Mouse (Mus musculus) forebrain, embryonic 12.5 days (tissue): ENCODE data around the gene Atf7. TPM values are rescaled to one million over a fixed set of nuclear protein-coding genes. Genes with fewer than 3 reads are reported as not detected.
"Not testable (repeated sequence)": the region's sequence is repeated elsewhere in the genome, so short reads cannot be mapped to it uniquely, and the experiment has no call there.

ENCODE experiments used
- ATAC-seq: fragments of 200-750 bp; cut with Nextera tagmentation; 2 replicates; pipeline ENCODE4 v1.8.0; 2017; ENCODE audit warnings: moderate TSS enrichment; ENCODE audit not compliant: low FRiP score
- H3K27ac ChIP-seq: fragments of 300-500 bp; sonication (generic); 2 replicates; pipeline ENCODE4 v1.5.1; 2016; ENCODE audit warnings: mild to moderate bottlenecking
- H3K27me3 ChIP-seq: fragments of 300-500 bp; sonication (generic); 2 replicates; pipeline ENCODE4 v1.6.1; 2016; ENCODE audit warnings: mild to moderate bottlenecking
- H3K36me3 ChIP-seq: fragments of 300-500 bp; sonication (generic); replicated peaks from 2 replicates; pipeline ENCODE4 v1.6.1; 2016; ENCODE audit warnings: mild to moderate bottlenecking
- H3K4me1 ChIP-seq: fragments of 300-500 bp; sonication (generic); 2 replicates; pipeline ENCODE4 v1.6.1; 2016
- H3K4me2 ChIP-seq: fragments of 300-500 bp; sonication (generic); 2 replicates; pipeline ENCODE4 v1.6.1; 2016; ENCODE audit warnings: mild to moderate bottlenecking, moderate library complexity
- H3K4me3 ChIP-seq: fragments of 300-500 bp; sonication (generic); replicated peaks from 2 replicates; pipeline ENCODE4 v1.5.1; 2016; ENCODE audit warnings: mild to moderate bottlenecking
- H3K9ac ChIP-seq: fragments of 300-500 bp; sonication (generic); 2 replicates; pipeline ENCODE4 v1.6.1; 2016; ENCODE audit warnings: mild to moderate bottlenecking
- H3K9me3 ChIP-seq: fragments of 300-500 bp; sonication (generic); 2 replicates; pipeline ENCODE4 v1.6.1; 2016
- WGBS: fragments of 180-500 bp; shearing (Covaris S2); methylation state at CpG from one replicate; pipeline ENCODE4 v1.1.7; 2016; 5-methylcytosine and 5-hydroxymethylcytosine counted together
- polyA plus RNA-seq: library from polyadenylated mRNA; unstranded; fragments of >200 nt; fragmentation: Nextera tagmentation; extraction: Ambion mirVana; gene quantifications from 2 replicates; pipeline ENCODE4 v1.2.1, GENCODE M21; 2016

The Atf7 gene
- polyA plus RNA-seq, result 21.6 and 22.7 TPM in 2 replicates

DNA sequence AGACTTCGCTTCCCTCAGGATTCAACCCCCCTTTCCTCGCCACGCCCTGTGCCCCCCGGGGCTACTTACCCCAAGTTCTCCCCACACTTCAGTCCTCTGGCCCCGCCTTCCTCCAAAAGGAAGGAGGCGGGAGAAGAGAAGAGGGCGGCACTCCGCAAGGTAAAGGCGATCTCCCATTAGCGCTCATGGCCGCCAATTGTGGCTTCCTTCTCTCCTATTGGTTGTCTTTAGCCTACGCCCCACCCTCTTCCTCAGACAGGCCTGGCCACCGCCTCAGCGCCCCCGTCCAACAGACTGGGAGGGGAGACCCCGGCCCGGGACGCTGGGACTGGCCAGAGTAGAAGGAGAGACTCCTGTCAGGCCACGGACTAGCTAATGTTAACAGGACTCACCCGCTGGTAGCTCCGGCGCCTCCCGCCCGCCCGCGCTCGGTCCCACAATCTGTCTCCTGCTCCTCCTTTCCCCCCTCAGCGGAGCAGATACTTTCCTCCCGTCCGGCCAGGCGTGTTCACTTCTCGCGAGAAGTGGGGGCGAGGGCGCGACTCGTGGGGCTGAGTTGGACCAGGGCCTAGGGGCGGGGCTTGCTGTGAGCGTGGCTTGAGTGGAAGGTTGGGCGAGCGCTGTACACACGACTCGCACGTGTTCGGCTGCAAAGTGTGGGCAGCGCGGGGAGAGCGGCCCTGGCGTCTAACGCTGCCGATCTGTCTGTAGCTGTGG lies at the start of gene Atf7, which contains the start of gene Gm28047:
Atf7 (minus strand) TSS at position 495 of the 717 bp plus-strand sequence.
Gm28047 (minus strand) TSS at position 98 of the 717 bp plus-strand sequence.
- H3K27me3 ChIP-seq, result 0 out of 2 replicates have a peak, but pooled peaks cover 3% of the 10 kb centered on the region
- H3K4me3 ChIP-seq, result peak within 1 kb of the TSS; percentile 64
- peaks cover 19% of the 10 kb centered on the region for H3K4me1 ChIP-seq
- peak; percentile 100 for ATAC-seq
- no peaks in the 10 kb centered on the region for H3K9me3 ChIP-seq
- peak within 1 kb of the TSS; percentile 95 for H3K27ac ChIP-seq
- H3K4me2 ChIP-seq, result peak within 1 kb of the TSS; percentile 85
- no peaks in the 10 kb centered on the region for H3K36me3 ChIP-seq
- WGBS, result under 1% methylated on average over 46 of the region's 51 CpGs
- peak within 1 kb of the TSS; percentile 73 for H3K9ac ChIP-seq

- H3K27ac ChIP-seq, result peak overlapping the region; percentile 75
- 0 out of 2 replicates have a peak overlapping the region, but pooled peaks have one; percentile 10 for H3K4me3 ChIP-seq
- ATAC-seq, result peak; percentile 63
- H3K9me3 ChIP-seq, result no peaks in the 10 kb centered on the region
- H3K4me1 ChIP-seq, result peaks cover 36% of the 10 kb centered on the region
- H3K27me3 ChIP-seq, result no peaks in the 10 kb centered on the region
- no peak overlapping the region for H3K9ac ChIP-seq
- H3K4me2 ChIP-seq, result peak overlapping the region; percentile 78
- 2% methylated on average over 10 of the region's 10 CpGs for WGBS
- peaks cover 5% of the 10 kb centered on the region; the same call in 1 of the 2 replicates for H3K36me3 ChIP-seq
These were observed 48.3 kb upstream of the Atf7 start for GRCm38 (mm10) chr15:102673548-102673947.

DNA sequence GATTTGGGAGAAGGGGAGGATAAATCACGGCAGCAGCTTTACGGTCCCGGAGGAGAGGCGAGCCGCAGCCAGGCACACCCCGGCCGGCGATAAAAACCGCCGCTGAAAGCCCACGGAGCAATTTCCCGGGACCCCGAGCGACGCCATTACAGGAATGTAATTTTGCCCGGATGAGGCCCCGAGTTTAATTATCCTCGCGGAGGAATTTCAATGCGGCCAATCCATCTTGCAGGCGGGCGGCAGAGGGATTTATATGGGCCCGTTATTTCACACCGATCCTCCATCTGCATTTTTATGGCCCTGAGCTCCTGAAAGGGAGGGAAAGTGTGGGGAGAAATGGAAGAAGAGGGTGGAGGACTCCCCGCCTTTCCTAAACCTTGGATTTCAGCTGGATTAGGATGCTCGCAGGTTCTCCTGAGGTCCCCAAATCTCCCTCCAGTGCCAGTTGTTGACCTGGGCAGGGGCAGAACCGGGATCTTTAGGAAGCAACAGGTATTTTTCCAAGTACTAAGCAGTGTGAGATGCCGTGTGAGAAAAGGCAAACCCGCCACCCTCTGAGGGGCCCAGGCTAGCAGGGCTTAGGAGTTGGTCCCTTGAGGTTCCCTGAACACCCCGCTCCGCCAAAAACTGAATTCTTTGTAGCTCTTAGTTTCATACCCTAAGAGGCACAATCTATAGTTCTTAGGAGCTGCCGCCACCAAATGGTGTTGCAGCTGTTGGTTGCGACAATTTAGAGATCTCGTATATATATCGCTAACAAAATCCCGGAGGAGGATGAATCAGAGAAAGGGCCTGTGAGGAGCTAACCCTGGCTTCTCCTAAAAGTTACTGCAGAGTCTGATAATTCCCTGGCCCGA lies 47.2 kb upstream of the Atf7 start, which contains the start of gene Atp5g2:
Atp5g2 (minus strand) TSS at position 138 of the 857 bp plus-strand sequence.
- no peak; the same call in 1 of the 2 replicates for ATAC-seq
- Histone ChIP-seq H3K36me3 (peaks cover 13% of the 10 kb centered on the region), H3K4me3 (peak within 1 kb of the TSS; percentile 47), H3K4me2 (peak within 1 kb of the TSS; percentile 78), H3K9me3 (no peaks in the 10 kb centered on the region), H3K27me3 (no peaks in the 10 kb centered on the region), H3K27ac (peak within 1 kb of the TSS; percentile 99), H3K4me1 (peaks cover 36% of the 10 kb centered on the region), H3K9ac (peak within 1 kb of the TSS; percentile 74)
- 2% methylated on average over 37 of the region's 37 CpGs for WGBS

DNA sequence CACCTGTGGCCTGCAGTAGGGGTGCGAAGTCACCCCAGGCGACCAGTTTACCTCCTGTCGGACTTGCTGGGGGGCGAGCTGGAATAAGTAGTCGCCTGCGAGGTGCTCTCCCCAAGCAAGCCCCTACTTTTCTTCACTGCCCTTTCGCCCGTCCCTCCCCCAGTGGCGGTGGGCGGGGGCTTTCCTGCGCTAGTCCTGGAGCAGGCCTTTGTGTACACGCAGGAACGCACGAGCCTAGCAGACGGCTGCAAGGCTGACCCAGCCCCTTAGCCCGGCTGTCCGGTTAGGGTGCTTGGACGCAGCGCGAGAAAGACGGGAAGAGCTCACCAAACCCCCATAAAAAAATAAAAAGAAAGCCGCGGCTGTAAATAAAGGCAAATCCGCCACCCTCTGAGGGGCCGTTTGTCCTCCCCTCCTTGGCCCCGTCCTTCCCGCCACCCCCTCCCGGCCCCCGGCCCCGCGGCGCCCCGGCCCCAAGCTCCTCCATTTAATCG lies 46.5 kb upstream of the Atf7 start:
- peaks cover 20% of the 10 kb centered on the region for H3K36me3 ChIP-seq
- peak overlapping the region; percentile 47 for H3K4me3 ChIP-seq
- peak; percentile 70 for ATAC-seq
- peak overlapping the region; percentile 74 for H3K9ac ChIP-seq
- H3K4me2 ChIP-seq, result peak overlapping the region; percentile 78
- 1% methylated on average over 34 of the region's 34 CpGs for WGBS
- no peaks in the 10 kb centered on the region for H3K27me3 ChIP-seq
- H3K9me3 ChIP-seq, result no peaks in the 10 kb centered on the region
- H3K4me1 ChIP-seq, result peaks cover 36% of the 10 kb centered on the region
- peak overlapping the region; percentile 99 for H3K27ac ChIP-seq

GRCm38 (mm10) chr15:102670767-102671575 lies 45.7 kb upstream of the Atf7 start:
- Histone ChIP-seq H3K27ac (peak overlapping the region; percentile 99), H3K27me3 (no peaks in the 10 kb centered on the region), H3K36me3 (peaks cover 28% of the 10 kb centered on the region), H3K9me3 (no peaks in the 10 kb centered on the region), H3K9ac (peak overlapping the region; percentile 96), H3K4me3 (peak overlapping the region; percentile 75), H3K4me2 (peak overlapping the region; percentile 79), H3K4me1 (peaks cover 36% of the 10 kb centered on the region)
- WGBS, result under 1% methylated on average over 53 of the region's 53 CpGs
- ATAC-seq, result peak; percentile 91

DNA sequence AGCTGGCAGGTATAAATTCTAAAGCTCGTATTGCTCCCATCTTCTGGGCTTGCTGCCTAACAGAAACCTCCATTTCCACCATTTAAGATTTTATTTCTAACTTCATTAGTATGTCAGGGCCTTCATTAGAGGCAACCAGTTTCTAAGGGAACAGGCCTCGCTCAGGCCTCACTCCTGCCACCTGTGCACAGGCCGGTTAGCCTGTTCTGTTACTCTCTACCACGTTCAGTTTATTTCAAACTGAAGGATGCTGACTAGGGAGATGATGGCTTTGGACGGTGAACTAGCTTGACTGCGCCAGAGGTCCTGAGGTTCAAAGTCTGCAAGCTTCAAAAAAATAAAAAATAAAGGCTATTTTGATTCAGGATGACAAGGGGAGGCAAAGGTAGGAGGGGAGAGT lies 45.0 kb upstream of the Atf7 start:
- peak overlapping the region; percentile 75 for H3K4me3 ChIP-seq
- no peak for ATAC-seq
- no peaks in the 10 kb centered on the region for H3K27me3 ChIP-seq
- 16% methylated on average over 6 of the region's 6 CpGs for WGBS
- H3K4me2 ChIP-seq, result peak overlapping the region; percentile 79
- H3K27ac ChIP-seq, result peak overlapping the region; percentile 99
- peaks cover 36% of the 10 kb centered on the region for H3K4me1 ChIP-seq
- H3K9me3 ChIP-seq, result no peaks in the 10 kb centered on the region
- H3K36me3 ChIP-seq, result peaks cover 30% of the 10 kb centered on the region
- H3K9ac ChIP-seq, result peak overlapping the region; percentile 96

DNA sequence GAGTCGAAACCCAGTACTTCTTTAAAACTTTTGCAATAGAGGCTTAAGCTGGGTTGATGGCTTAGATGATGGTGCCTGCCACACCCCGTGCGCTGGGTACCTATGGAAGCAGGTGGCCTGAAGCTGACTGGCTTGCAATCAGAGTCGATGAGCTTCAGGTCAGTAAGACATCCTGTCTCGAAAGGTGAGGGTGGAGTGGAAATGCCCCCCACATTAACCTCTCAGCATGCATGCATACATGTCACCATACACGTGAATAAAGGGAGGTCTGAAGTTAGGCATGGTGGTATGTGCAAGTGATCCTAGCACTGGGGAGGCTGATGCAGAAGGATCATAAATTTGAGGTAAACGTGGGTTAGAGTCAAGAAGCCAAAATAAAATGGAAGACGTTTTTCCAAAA lies 44.3 kb upstream of the Atf7 start:
- no peaks in the 10 kb centered on the region for H3K27me3 ChIP-seq
- no peak for ATAC-seq
- no peaks in the 10 kb centered on the region for H3K9me3 ChIP-seq
- peak overlapping the region; percentile 79 for H3K4me2 ChIP-seq
- H3K9ac ChIP-seq, result peak overlapping the region; percentile 17; the same call in 1 of the 2 replicates
- H3K4me1 ChIP-seq, result peaks cover 36% of the 10 kb centered on the region
- 0 out of 2 replicates have a peak overlapping the region, but pooled peaks have one; percentile 7 for H3K4me3 ChIP-seq
- no peak overlapping the region for H3K27ac ChIP-seq
- 92% methylated on average over 8 of the region's 8 CpGs for WGBS
- peaks cover 37% of the 10 kb centered on the region for H3K36me3 ChIP-seq

GRCm38 (mm10) chr15:102665494-102665893 lies 40.2 kb upstream of the Atf7 start:
- Histone ChIP-seq H3K36me3 (peaks cover 73% of the 10 kb centered on the region), H3K9ac (no peak overlapping the region), H3K9me3 (no peaks in the 10 kb centered on the region), H3K4me1 (peaks cover 11% of the 10 kb centered on the region), H3K4me3 (no peak overlapping the region), H3K27ac (no peak overlapping the region), H3K4me2 (no peak overlapping the region), H3K27me3 (no peaks in the 10 kb centered on the region)
- ATAC-seq, result no peak
- 59% methylated on average over 4 of the region's 4 CpGs for WGBS

DNA sequence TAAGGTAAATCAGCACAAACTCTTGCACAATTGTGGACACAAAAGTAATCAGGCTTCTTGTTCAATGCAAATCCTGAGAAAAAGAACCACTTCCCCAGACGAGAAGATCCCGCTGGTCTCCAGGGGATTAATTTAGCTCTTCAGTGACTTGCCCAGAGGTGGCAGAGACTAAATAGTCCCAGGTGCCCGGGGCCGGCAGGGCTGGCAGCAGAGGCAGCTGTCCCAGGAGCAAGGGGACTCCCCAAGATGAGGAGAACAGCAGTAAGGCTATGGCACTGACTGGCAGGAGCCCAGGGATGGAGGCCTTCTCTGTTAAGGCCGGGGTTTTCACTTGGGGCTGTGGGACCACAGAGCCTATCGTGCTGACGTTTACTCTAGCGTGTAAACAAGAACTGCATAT lies 38.6 kb upstream of the Atf7 start:
- Histone ChIP-seq H3K9me3 (no peaks in the 10 kb centered on the region), H3K27ac (no peak overlapping the region), H3K4me2 (no peak overlapping the region), H3K4me3 (no peak overlapping the region), H3K27me3 (no peaks in the 10 kb centered on the region), H3K36me3 (peaks cover 82% of the 10 kb centered on the region), H3K4me1 (no peaks in the 10 kb centered on the region), H3K9ac (no peak overlapping the region)
- WGBS, result 92% methylated on average over 8 of the region's 8 CpGs
- ATAC-seq, result no peak

DNA sequence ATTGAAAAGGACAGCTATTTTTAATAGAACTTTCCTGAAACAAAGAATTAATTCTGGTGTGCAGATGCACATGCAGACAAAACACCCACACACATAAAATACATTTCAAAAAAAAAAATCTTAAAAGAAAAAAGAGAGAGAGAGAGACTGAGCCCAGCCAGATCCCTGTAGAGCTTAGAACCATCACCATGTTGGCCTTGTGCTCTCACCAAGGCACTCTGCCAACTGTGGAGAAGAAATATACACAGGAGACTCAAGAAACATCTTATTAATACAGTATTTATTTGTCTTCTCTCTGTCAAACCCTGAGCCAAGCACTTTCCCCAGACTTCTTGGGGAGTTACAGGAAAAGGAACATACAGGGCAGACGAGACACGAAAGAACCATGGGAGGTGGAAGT lies 37.3 kb upstream of the Atf7 start:
- not testable (repeated sequence) for H3K27ac ChIP-seq, H3K9ac ChIP-seq, ATAC-seq, H3K4me2 ChIP-seq, H3K4me3 ChIP-seq, H3K9me3 ChIP-seq, H3K4me1 ChIP-seq, H3K27me3 ChIP-seq
- WGBS, result 83% methylated on average over 1 of the region's 2 CpGs
- H3K36me3 ChIP-seq, result peaks cover 72% of the 10 kb centered on the region

- H3K27ac ChIP-seq, result no peak overlapping the region
- no peak for ATAC-seq
- H3K27me3 ChIP-seq, result no peaks in the 10 kb centered on the region
- peaks cover 30% of the 10 kb centered on the region for H3K36me3 ChIP-seq
- H3K4me2 ChIP-seq, result no peak overlapping the region
- 0 out of 2 replicates have a peak, but pooled peaks cover 5% of the 10 kb centered on the region for H3K4me1 ChIP-seq
- 90% methylated on average over 3 of the region's 3 CpGs for WGBS
- no peak overlapping the region for H3K9ac ChIP-seq
- H3K9me3 ChIP-seq, result no peaks in the 10 kb centered on the region
- H3K4me3 ChIP-seq, result no peak overlapping the region
These were observed 32.7 kb upstream of the Atf7 start for GRCm38 (mm10) chr15:102657926-102658381.
